Mouse (Mus musculus): ENCODE results near the gene Anp32b.

Anp32b gene

GRCm38 (mm10) chr4:46452855-46453719 lies 2.4 kb downstream of the Anp32b start:
- no peak for DNase-seq (ENCODE audit: low read depth, low spot score)

GRCm38 (mm10) chr4:46454097-46454864 lies 3.6 kb downstream of the Anp32b start:
- DNase-seq (ENCODE audit: low read depth, low spot score), result peak; percentile 64

GRCm38 (mm10) chr4:46456762-46457161 lies 6.1 kb downstream of the Anp32b start:
- DNase-seq (ENCODE audit: low read depth, low spot score), result no peak

- no peak for DNase-seq (ENCODE audit: low read depth, low spot score)
Measured at GRCm38 (mm10) chr4:46457186-46457585, 6.5 kb downstream of the Anp32b start.

GRCm38 (mm10) chr4:46458411-46458810 lies 7.7 kb downstream of the Anp32b start:
- no peak for DNase-seq (ENCODE audit: low read depth, low spot score)

- DNase-seq (ENCODE audit: low read depth, low spot score), result peak; percentile 37
Measured at GRCm38 (mm10) chr4:46463130-46463830, 12.6 kb downstream of the Anp32b start.

- no peak for DNase-seq (ENCODE audit: low read depth, low spot score)
Measured at GRCm38 (mm10) chr4:46465740-46466139, 15.0 kb downstream of the Anp32b start.

GRCm38 (mm10) chr4:46475101-46475500 lies 24.4 kb downstream of the Anp32b start:
- DNase-seq (ENCODE audit: low read depth, low spot score), result no peak

- no peak for DNase-seq (ENCODE audit: low read depth, low spot score)
Measured at GRCm38 (mm10) chr4:46479081-46479480, 28.4 kb downstream of the Anp32b start.

GRCm38 (mm10) chr4:46485696-46486417 lies 35.2 kb downstream of the Anp32b start:
- no peak for DNase-seq (ENCODE audit: low read depth, low spot score)

GRCm38 (mm10) chr4:46487348-46487747 lies 36.6 kb downstream of the Anp32b start:
- DNase-seq (ENCODE audit: low read depth, low spot score), result no peak

- peak; percentile 90 for DNase-seq (ENCODE audit: low read depth, low spot score)
Measured at GRCm38 (mm10) chr4:46489028-46489925, 38.6 kb downstream of the Anp32b start, which contains the start of gene Nans. Gene Nans (plus strand): TSS chr4:46489248.

- no peak for DNase-seq (ENCODE audit: low read depth, low spot score)
Measured at GRCm38 (mm10) chr4:46493071-46493470, 42.4 kb downstream of the Anp32b start.

GRCm38 (mm10) chr4:46495543-46495942 lies 44.8 kb downstream of the Anp32b start:
- DNase-seq (ENCODE audit: low read depth, low spot score), result no peak

- peak; percentile 70 for DNase-seq (ENCODE audit: low read depth, low spot score)
Measured at GRCm38 (mm10) chr4:46497286-46497892, 46.7 kb downstream of the Anp32b start.

GRCm38 (mm10) chr4:46498511-46498910 lies 47.8 kb downstream of the Anp32b start:
- DNase-seq (ENCODE audit: low read depth, low spot score), result no peak

GRCm38 (mm10) chr4:46498976-46499375 lies 48.3 kb downstream of the Anp32b start:
- DNase-seq (ENCODE audit: low read depth, low spot score), result peak; percentile 54

GRCm38 (mm10) chr4:46502606-46503502 lies 52.2 kb downstream of the Anp32b start:
- DNase-seq (ENCODE audit: low read depth, low spot score), result no peak

GRCm38 (mm10) chr4:46503881-46504280 lies 53.2 kb downstream of the Anp32b start:
- no peak for DNase-seq (ENCODE audit: low read depth, low spot score)

All from c-Kit-negative CD71-positive TER-119-positive erythroid progenitor cells, embryonic 14.5 days (primary cell).